Mouse (Mus musculus): ENCODE measurements around the gene Stmn3.

DNA sequence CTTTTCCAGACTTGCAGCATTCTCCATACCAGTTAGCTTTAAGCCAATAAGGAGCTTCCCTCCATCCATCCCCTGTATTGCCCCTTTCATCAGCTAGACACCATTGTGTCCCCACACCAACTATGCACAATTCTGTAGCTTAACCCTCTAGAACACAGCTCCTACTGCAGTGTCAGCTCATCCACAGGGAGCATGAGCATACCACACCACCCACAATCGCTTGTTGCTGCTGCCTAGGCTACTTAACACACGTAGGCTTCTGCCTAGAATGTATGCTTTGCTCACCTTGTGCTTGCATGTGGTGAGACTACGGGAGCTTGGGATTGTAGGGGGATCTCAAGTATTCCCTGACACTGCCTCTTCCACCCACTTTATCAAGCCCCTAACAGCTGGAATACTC is 42.5 kb upstream of the Stmn3 start:
- TF ChIP-seq CTCF (IDR thresholded peaks at IDR 0.05; ENCODE audit: control insufficient read depth, insufficient read depth, insufficient replicate concordance, low read depth, low read length): no peak
- no peak for TF ChIP-seq POLR2A (IDR thresholded peaks at IDR 0.05; ENCODE audit: control insufficient read depth, low read depth, low read length)

Data from testis, adult 2 months (tissue).